Mouse (Mus musculus) intestine, embryonic 14.5 days (tissue): ENCODE measurements around the gene Pcif1. TPM values are rescaled to one million over a fixed set of nuclear protein-coding genes. Genes with fewer than 3 reads are reported as not detected.
A peak's percentile ranks its signal among the peaks of the same experiment; 100 is the strongest.

Experiments used
- ATAC-seq: fragments of 200-750 bp; cut with Nextera tagmentation; replicated peaks from 2 replicates; pipeline ENCODE4 v1.8.0; 2017; ENCODE audit warnings: low read depth, moderate number of reproducible peaks, moderate TSS enrichment, moderate library complexity; ENCODE audit not compliant: low FRiP score, low TSS enrichment
- DNase-seq: peaks from one replicate; pipeline ENCODE4 v3.0.0-alpha.2; 2018; ENCODE audit warnings: low spot score
- H3K27ac ChIP-seq: fragments of 300-500 bp; sonication (generic); 2 replicates; pipeline ENCODE4 v1.5.1; 2014; ENCODE audit warnings: low read depth, mild to moderate bottlenecking, control low read depth
- H3K27me3 ChIP-seq: fragments of 300-500 bp; sonication (generic); replicated peaks from 2 replicates; pipeline ENCODE4 v1.6.1; 2014; ENCODE audit warnings: low read length, control low read depth; ENCODE audit not compliant: control insufficient read depth, insufficient read depth
- H3K36me3 ChIP-seq: fragments of 300-500 bp; sonication (generic); 2 replicates; pipeline ENCODE4 v1.6.1; 2014; ENCODE audit warnings: low read length, control low read depth; ENCODE audit not compliant: control insufficient read depth, insufficient read depth
- H3K4me1 ChIP-seq: fragments of 300-500 bp; sonication (generic); replicated peaks from 2 replicates; pipeline ENCODE4 v1.6.1; 2014; ENCODE audit warnings: low read length, control low read depth, mixed read lengths; ENCODE audit not compliant: control insufficient read depth, insufficient read depth
- H3K4me2 ChIP-seq: fragments of 300-500 bp; sonication (generic); 2 replicates; pipeline ENCODE4 v1.6.1; 2014; ENCODE audit warnings: low read length
- H3K4me3 ChIP-seq: fragments of 300-500 bp; sonication (generic); 2 replicates; pipeline ENCODE4 v1.5.1; 2014; ENCODE audit warnings: low read depth, low read length, control low read depth, mixed read lengths
- H3K9ac ChIP-seq: fragments of 300-500 bp; sonication (generic); 2 replicates; pipeline ENCODE4 v1.6.1; 2014; ENCODE audit warnings: mild to moderate bottlenecking, low read length
- H3K9me3 ChIP-seq: fragments of 300-500 bp; sonication (generic); 2 replicates; pipeline ENCODE4 v1.6.1; 2016; ENCODE audit warnings: low read length, control low read depth; ENCODE audit not compliant: control insufficient read depth
- WGBS: fragments of 180-500 bp; shearing (Covaris S2); extraction: QIAGEN DNeasy Blood & Tissue Kit; methylation state at CpG from one replicate; pipeline ENCODE4 v1.1.7; 2014; 5-methylcytosine and 5-hydroxymethylcytosine counted together
- polyA plus RNA-seq: library from polyadenylated mRNA; unstranded; fragments of >200 nt; fragmentation: Nextera tagmentation; extraction: Ambion mirVana; gene quantifications from 2 replicates; pipeline ENCODE4 v1.2.1, GENCODE M21; 2014

Gene Pcif1
- 76.0 and 85.5 TPM in 2 replicates for polyA plus RNA-seq

DNA sequence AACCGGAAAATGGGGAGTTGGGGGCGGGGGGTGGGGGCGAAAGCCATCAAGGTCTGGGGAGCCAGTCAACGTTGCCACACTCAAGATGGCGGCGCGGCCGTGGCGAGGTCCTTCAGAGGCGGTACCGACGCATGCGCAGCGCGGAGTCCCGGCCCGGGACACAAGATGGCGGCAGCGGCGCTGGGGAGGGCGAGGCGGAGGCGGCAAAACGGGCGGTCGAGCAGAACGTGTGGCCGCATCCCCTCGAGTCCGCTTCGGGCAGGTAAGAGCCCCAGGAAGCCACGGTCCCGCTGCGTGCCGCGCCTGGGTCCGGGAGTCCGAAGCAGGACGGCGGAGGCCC lies at the start of gene Pcif1:
Gene Pcif1, plus strand, starts transcription at position 77 of the 340 bp plus-strand sequence.
- ATAC-seq (peak; percentile 82), DNase-seq (peak; percentile 99)
- WGBS = under 1% methylated on average over 40 of the region's 40 CpGs
- peak within 1 kb of the TSS; percentile 93 for H3K4me3 ChIP-seq
- peak within 1 kb of the TSS; percentile 100 for H3K9ac ChIP-seq
- H3K9me3 ChIP-seq = no peaks in the 10 kb centered on the region
- H3K4me1 ChIP-seq = peaks cover 17% of the 10 kb centered on the region
- H3K36me3 ChIP-seq = peaks cover 17% of the 10 kb centered on the region
- peak within 1 kb of the TSS; percentile 84 for H3K4me2 ChIP-seq
- H3K27me3 ChIP-seq = no peaks in the 10 kb centered on the region
- peak within 1 kb of the TSS; percentile 100 for H3K27ac ChIP-seq

DNA sequence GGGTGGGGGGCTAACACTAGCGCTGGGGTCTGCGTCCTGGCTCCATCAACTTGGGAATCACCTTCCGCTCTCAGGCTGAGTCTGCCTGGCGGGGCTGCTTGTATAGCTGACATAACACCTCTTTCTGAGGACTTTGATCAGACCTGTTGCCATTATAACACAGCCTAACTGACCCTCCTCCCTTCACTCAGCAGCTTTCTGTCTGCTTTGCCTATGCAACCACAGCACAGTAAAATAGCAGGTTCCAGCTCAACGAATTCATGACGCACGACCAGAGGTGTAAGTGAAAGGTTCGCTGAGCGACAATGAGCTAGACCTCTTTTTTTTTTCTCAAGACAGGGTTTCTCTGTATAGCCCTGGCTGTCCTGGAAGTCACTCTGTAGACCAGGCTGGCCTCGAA lies 48.1 kb upstream of the Pcif1 start:
- Histone ChIP-seq H3K4me2 (no peak overlapping the region), H3K36me3 (peaks cover 30% of the 10 kb centered on the region), H3K9me3 (no peaks in the 10 kb centered on the region), H3K27ac (no peak overlapping the region), H3K4me1 (peaks cover 8% of the 10 kb centered on the region), H3K4me3 (no peak overlapping the region), H3K9ac (no peak overlapping the region), H3K27me3 (no peaks in the 10 kb centered on the region)
- WGBS = 86% methylated on average over 10 of the region's 10 CpGs
- no peak for DNase-seq
- no peak for ATAC-seq

DNA sequence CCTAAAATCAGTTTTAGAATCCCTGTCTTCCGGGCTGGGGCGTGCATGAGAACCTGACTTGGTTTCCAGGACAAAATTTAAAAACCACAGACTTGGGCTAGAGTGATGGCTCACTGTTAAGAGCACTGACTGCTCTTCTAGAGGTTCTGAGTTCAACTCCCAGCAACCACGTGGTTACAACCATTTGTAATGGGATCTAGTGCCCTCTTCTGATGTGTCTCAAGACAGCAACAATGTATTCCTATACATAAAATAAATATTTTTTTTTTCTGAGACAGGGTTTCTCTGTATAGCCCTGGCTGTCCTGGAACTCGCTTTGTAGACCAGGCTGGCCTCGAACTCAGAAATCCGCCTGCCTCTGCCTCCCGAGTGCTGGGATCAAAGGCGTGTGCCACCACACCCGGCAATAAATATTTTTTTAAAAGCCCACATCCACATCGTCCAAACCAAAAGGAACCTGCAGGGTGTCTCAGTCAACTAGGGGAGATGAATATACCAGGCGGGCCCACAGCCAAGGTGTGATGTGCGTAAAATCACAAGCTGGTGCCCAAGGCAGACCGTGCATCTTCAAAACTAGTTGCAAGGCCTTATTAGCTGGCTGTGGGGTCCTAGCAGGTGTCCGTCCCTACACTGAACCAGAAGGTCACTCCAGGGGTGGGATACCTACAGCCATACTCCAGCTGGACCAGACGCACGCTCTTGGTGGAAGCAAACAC lies 46.9 kb upstream of the Pcif1 start:
- no peak for DNase-seq
- peaks cover 27% of the 10 kb centered on the region for H3K36me3 ChIP-seq
- no peak for ATAC-seq
- H3K4me1 ChIP-seq = peaks cover 8% of the 10 kb centered on the region
- peak overlapping the region; percentile 97 for H3K4me2 ChIP-seq
- peak overlapping the region; percentile 79 for H3K4me3 ChIP-seq
- peak overlapping the region; percentile 69; the same call in 1 of the 2 replicates for H3K9ac ChIP-seq
- WGBS = 61% methylated on average over 16 of the region's 16 CpGs
- H3K27ac ChIP-seq = no peak overlapping the region; the same call in 1 of the 2 replicates
- H3K9me3 ChIP-seq = no peaks in the 10 kb centered on the region
- H3K27me3 ChIP-seq = no peaks in the 10 kb centered on the region

DNA sequence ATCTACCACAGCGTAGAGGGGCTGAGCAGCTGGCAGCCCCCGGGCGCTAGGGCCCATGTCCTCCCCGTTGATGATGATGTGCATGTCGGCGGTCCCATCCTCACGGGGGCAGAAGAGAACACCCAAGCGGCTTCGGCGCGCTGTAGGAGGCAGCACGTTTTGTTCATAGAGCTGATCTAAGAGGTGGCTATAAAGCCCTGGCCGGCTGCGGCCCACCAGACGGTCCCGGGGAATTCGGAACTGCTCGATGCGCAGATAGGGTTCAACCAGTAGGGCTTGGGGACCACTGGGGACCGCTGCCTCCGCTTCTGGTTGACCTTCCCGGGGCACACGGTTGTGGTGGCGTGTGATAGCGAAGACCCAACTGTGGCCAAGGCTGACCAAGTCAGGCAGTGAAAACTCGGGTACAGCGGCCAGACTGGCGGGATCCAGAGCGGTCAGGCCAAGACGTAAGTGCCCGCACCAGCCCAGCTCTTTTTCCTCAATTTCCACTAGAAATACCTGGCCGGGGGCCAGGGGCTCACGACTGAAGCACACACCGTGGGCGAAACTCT lies 46.3 kb upstream of the Pcif1 start, which contains the start of gene Ctsa:
Gene Ctsa, plus strand, starts transcription at position 126 of the 554 bp plus-strand sequence.
- peak; percentile 88 for DNase-seq
- H3K4me3 ChIP-seq = peak within 1 kb of the TSS; percentile 79
- WGBS = under 1% methylated on average over 35 of the region's 35 CpGs
- H3K27me3 ChIP-seq = no peaks in the 10 kb centered on the region
- peak within 1 kb of the TSS; percentile 69 for H3K9ac ChIP-seq
- peaks cover 8% of the 10 kb centered on the region for H3K4me1 ChIP-seq
- ATAC-seq = peak; percentile 74
- H3K27ac ChIP-seq = peak within 1 kb of the TSS; percentile 81
- H3K36me3 ChIP-seq = peaks cover 26% of the 10 kb centered on the region
- no peaks in the 10 kb centered on the region for H3K9me3 ChIP-seq
- peak within 1 kb of the TSS; percentile 97 for H3K4me2 ChIP-seq

GRCm38 (mm10) chr2:164833314-164833959 lies 45.7 kb upstream of the Pcif1 start, which contains the start of gene Neurl2:
Gene Neurl2 (minus strand): TSS chr2:164833456.
- H3K9ac ChIP-seq = peak within 1 kb of the TSS; percentile 69
- H3K4me1 ChIP-seq = peaks cover 8% of the 10 kb centered on the region
- peak within 1 kb of the TSS; percentile 81 for H3K27ac ChIP-seq
- H3K27me3 ChIP-seq = no peaks in the 10 kb centered on the region
- DNase-seq (peak; percentile 97), ATAC-seq (peak; percentile 74)
- peaks cover 27% of the 10 kb centered on the region for H3K36me3 ChIP-seq
- peak within 1 kb of the TSS; percentile 97 for H3K4me2 ChIP-seq
- no peaks in the 10 kb centered on the region for H3K9me3 ChIP-seq
- WGBS = under 1% methylated on average over 30 of the region's 31 CpGs
- H3K4me3 ChIP-seq = peak within 1 kb of the TSS; percentile 79

GRCm38 (mm10) chr2:164834531-164834930 lies 44.6 kb upstream of the Pcif1 start:
- DNase-seq = no peak
- H3K9ac ChIP-seq = peak overlapping the region; percentile 69
- no peak for ATAC-seq

DNA sequence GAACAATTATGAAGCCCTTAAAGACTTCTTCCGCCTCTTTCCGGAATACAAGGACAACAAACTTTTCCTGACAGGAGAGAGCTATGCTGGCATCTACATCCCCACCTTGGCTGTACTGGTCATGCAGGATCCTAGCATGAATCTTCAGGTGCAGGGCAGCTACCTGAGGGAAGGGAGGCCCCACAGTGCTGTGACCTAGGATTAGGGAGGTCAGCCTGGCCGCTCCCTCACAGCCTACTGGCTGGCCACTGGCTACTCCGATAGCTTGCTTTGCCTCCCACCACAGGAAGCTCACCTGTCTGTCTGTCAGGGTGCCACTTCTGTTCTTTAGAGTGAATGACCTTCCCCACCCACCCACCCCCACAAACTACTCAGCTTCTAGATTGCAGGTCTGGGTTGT lies 43.9 kb upstream of the Pcif1 start:
- Histone ChIP-seq H3K36me3 (peaks cover 44% of the 10 kb centered on the region), H3K9me3 (no peaks in the 10 kb centered on the region), H3K27me3 (no peaks in the 10 kb centered on the region), H3K9ac (no peak overlapping the region), H3K4me1 (peaks cover 8% of the 10 kb centered on the region), H3K4me2 (no peak overlapping the region), H3K4me3 (no peak overlapping the region), H3K27ac (no peak overlapping the region)
- ATAC-seq (no peak), DNase-seq (no peak)
- 96% methylated on average over 4 of the region's 4 CpGs for whole genome bisulfite sequencing

More at GRCm38 (mm10) chr2:164834531-164834930, 44.6 kb upstream of the Pcif1 start:
- Histone ChIP-seq H3K27me3 (no peaks in the 10 kb centered on the region), H3K4me3 (peak overlapping the region; percentile 79), H3K4me2 (peak overlapping the region; percentile 97), H3K9me3 (no peaks in the 10 kb centered on the region), H3K27ac (no peak overlapping the region), H3K4me1 (peaks cover 8% of the 10 kb centered on the region), H3K36me3 (peaks cover 38% of the 10 kb centered on the region)
- 44% methylated on average over 8 of the region's 8 CpGs for whole genome bisulfite sequencing

DNA sequence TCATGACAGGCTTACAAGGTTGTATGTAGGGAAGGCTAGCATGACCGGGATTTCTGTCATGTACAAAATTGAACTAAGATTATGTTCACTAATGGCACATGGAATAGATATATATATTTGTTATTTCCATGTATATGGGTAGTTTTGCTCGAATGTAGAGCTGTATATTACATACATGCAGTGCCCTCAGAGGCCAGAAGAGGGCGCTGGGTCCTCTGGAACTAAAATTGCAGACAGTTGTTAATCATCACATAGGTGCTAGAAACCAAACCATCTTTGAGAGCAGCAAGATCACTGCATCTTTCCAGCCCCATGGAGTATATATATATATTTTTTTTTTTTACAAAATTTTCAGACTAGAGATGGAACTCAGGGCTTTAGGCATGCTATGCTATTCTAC lies 33.3 kb upstream of the Pcif1 start:
- no peaks in the 10 kb centered on the region for H3K36me3 ChIP-seq
- no peaks in the 10 kb centered on the region for H3K9me3 ChIP-seq
- DNase-seq (no peak), ATAC-seq (no peak)
- 55% methylated on average over 3 of the region's 3 CpGs for WGBS
- no peak overlapping the region for H3K4me2 ChIP-seq
- no peak overlapping the region for H3K4me3 ChIP-seq
- no peaks in the 10 kb centered on the region for H3K27me3 ChIP-seq
- H3K9ac ChIP-seq = no peak overlapping the region
- no peak overlapping the region for H3K27ac ChIP-seq
- H3K4me1 ChIP-seq = no peaks in the 10 kb centered on the region
